Mouse (Mus musculus): ENCODE data around the gene Hoxa3. TPM values are rescaled to one million over a fixed set of nuclear protein-coding genes. Genes with fewer than 3 reads are reported as not detected.

Gene Hoxa3
- total RNA-seq, 2 experiments from 2014 or later, result not detected

- peak in 1 of 2 experiments; percentile 22 for DNase-seq (ENCODE audit: low spot score in 2 of 2)
These were observed 7.1 kb upstream of the Hoxa3 start for GRCm38 (mm10) chr6:52220003-52220864.

- DNase-seq (ENCODE audit: low spot score in 2 of 2), result no peak
These were observed 6.3 kb upstream of the Hoxa3 start for GRCm38 (mm10) chr6:52219234-52219942.

GRCm38 (mm10) chr6:52218643-52219215 is 5.6 kb upstream of the Hoxa3 start:
- no peak for DNase-seq (ENCODE audit: low spot score in 2 of 2)

- DNase-seq (ENCODE audit: low spot score in 2 of 2), result no peak
These were observed 4.9 kb upstream of the Hoxa3 start for GRCm38 (mm10) chr6:52217895-52218642.

- no peak for DNase-seq (ENCODE audit: low spot score in 2 of 2)
These were observed 4.3 kb upstream of the Hoxa3 start for GRCm38 (mm10) chr6:52217459-52217768.

DNA sequence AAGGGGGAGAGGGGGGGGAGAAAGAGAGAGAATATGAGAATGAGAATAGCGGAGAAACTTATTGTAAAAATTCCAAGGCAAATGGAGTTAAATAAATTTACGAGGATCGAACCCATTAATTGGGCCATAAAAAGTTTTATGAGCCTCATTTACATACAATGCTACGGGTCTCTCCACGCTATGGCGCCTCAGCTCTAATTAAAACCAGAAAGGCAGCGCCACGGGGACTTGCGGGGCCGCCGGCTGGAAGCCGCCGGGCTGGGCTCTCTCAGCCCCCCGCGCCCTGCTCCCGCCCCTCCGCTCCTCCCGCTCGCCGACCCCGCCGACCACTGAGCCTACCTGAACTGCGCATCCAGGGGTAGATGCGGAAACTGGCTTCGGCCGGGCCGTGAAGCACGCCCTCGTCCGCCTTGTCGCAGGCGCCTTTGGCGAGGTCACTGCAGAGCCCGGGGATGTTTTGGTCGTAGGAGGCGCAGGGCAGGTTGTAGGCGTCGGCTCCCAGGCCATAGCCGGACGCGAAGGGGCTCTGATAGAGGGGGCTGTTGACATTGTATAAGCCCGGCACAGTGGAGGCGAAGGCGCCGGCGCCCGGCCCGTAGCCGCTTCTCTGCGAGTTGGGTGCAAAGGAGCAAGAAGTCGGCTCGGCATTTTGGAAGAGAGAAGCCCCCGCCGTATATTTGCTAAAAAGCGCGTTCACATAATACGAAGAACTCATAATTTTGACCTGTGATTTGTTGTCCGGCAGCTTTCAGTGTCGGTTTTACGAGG is 3.7 kb upstream of the Hoxa3 start:
- no peak for DNase-seq (ENCODE audit: low spot score in 2 of 2)

DNA sequence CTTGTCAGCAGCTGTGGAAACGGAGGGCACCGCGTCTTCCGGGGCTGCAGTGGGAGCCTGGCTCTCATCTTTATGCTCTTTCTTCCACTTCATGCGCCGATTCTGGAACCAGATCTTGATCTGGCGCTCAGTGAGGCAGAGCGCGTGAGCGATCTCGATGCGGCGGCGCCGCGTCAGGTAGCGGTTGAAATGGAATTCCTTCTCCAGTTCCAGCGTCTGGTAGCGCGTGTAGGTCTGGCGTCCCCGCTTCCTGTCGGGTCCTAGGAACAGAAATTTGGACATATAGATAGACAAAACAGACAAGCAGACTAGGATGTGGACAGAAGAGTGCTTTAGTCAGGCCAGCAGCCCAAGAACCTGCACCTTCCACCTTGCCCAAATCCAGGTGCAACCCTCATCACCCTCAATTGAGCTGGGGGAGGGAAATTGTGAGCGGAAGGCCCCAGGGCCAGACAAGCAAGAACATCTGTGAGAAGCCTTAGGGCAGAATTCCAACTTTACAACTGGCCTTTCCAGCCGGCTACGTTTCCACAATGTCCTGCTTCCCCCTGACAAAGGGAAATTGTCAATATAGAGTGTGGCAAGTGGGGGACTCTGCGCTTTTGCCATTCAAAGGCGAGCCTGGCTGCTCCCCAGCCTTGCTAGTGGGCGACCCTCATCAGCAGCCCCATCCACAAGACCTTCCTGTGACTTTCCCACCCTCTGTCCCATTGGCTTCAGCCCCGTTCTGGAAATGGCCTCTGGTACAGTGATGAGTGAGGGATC is 2.8 kb upstream of the Hoxa3 start:
- no peak for DNase-seq (ENCODE audit: low spot score in 2 of 2)

GRCm38 (mm10) chr6:52215070-52215469 is 1.9 kb upstream of the Hoxa3 start:
- DNase-seq (ENCODE audit: low spot score in 2 of 2), result no peak

DNA sequence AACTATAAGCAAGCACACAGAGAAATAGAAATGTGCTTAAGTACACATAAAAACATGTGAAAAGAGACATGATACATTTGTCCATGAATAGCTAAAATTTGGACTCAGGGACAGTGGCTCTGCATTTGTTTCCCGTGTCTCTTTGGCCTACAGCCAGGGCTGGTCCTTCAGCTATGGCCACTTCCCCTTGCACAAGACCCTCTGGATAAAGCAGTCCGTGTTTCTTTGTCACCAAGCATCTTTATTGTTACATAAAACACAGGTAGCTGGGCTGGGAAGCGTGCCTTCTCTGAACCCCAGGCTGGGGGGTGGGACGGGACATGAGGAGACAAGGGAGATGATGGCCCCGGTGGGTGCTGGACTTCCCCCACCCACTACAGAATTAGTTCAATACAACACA is 1.1 kb upstream of the Hoxa3 start:
- no peak for DNase-seq (ENCODE audit: low spot score in 2 of 2)

DNA sequence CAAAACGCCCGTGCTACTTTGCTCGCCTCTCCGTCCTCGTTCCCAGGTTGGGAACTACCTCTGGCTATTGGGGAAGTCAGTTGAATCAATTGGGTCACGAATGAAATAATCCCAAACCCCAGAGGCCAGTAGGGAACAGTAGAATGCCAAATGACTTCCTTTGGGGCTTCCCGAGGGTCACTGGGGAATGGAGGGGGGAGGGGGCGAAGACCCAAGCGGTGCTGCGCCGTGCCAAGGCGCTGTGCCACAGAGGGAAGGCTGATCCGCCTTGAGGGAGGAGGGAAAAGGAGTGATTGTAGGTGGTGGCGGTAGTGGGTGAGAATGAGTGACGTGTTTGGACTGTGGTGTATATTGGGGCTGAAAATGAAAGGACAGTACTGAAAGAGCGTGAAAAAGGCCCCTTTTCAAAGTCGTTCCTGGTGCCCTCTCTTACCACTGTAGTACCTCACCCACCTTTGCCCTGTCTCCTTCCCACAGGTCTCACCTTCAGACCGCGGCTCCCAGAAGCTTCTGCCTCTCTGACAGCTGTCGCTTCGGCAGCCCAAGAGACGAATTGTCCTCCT is 499 bp downstream of the Hoxa3 start:
- no peak for DNase-seq (ENCODE audit: low spot score in 2 of 2)

DNA sequence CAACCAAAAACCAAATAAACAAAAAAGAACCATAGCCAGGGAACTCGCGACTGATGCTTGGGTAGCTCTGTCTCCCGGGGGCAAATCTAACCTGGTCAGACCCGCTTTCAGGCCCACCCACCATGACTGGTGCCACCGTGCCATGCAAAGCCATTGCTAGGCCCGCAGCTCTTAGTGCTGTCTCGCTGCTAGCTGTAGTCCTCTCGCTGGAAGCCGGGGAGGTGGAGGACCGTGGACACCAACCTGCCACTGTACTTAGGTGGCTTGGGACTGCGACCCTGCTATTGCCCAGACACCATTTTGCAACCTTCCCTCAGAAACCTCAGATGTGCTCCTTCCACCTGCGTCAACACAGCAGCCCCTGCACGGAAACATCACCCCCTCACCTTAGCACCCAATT is 1.2 kb downstream of the Hoxa3 start:
- no peak for DNase-seq (ENCODE audit: low spot score in 2 of 2)

DNA sequence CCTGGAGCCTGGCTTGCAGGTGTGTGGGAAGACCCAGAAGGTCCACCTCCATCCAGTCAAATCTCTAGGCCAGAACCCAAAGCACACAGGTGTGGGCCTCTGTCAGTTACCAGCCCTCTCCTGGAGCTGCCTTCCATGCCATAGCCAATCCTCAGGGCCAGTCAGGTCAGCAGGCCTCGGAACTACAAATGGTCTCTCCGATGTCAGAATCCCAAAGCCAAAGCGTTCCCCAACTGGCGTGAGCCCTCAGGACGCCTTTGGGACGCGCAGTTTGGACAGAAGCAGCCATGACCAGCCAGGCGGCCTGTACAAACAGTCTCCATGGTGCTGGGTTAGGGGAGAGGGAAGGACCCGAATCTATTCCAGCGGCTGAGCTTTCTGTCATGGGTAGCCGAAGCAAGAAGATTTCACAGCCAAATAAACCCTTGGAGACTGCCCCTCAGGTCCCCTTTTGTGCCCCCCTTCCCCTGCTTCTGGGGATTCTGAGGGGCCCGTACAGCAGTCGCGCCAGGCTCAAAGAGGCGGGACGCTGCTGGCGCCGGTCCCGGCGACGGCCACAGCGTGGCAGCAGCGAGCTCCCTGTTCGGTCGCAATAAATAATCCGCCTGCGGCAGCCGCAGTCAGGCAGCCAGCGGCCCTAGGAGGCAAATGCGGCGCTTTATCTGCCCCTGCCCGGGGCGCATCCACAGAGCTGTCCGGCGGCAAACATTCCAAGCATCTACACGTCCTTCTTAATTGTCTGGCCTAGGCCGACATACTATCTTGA is 1.8 kb downstream of the Hoxa3 start:
- DNase-seq (ENCODE audit: low spot score in 2 of 2), result peak; percentile 61 to 77

DNA sequence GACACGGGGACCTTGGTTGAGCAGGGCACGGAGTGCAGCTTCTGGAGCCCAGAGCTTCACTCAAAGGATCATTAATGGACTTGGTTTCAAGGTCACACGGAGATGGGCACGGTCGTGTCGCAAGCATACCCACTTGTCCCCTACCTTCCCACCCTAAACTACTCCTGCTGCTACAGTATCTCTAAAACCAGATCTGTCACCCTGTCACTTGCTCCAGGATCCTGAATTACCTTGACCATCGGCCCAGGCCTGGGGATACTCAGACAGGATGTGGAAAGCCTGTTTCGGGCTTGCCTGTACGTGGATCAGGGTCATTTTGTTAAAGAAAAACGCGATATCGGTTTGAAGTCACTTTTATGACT is 3.5 kb downstream of the Hoxa3 start:
- no peak for DNase-seq (ENCODE audit: low spot score in 2 of 2)

DNA sequence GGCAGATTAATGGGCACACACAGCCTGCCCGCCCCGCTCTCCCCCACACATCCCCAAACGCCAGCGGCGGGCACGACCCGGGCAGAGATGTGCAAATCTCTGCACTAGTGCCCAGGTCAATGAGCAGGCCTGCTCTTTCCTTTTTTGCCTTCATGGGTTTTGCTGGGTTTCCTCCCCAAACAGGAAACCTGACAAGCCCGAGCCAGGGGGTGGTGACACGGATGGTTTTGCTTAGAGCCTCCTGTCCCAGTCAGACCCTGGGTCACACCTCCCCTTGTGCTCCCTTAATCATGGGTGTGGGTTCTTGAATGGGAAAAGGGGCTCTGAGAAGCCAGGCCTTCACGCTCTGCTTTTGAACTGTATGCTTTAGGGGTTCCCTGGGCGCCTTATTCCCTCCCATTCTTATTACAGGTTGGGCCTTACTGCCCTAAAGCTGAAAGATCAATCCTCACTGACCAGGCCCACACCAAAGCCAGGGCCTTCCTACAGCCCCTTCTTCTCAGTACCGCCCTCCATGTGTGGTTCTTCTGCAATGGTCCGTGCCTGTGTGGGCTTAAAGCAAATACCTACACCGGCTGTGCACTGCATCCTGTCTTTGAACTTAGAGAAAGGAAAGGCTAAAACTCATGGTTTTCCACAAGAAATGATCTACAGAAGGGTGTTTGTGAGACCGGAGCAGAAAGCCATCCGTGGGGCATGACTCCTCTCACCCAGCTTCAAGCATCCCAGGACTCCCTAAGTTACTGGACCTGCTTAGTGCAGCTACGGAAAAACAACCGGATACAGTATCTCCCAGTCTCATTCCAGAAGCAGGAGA is 4.1 kb downstream of the Hoxa3 start:
- no peak for DNase-seq (ENCODE audit: low spot score in 2 of 2)

DNA sequence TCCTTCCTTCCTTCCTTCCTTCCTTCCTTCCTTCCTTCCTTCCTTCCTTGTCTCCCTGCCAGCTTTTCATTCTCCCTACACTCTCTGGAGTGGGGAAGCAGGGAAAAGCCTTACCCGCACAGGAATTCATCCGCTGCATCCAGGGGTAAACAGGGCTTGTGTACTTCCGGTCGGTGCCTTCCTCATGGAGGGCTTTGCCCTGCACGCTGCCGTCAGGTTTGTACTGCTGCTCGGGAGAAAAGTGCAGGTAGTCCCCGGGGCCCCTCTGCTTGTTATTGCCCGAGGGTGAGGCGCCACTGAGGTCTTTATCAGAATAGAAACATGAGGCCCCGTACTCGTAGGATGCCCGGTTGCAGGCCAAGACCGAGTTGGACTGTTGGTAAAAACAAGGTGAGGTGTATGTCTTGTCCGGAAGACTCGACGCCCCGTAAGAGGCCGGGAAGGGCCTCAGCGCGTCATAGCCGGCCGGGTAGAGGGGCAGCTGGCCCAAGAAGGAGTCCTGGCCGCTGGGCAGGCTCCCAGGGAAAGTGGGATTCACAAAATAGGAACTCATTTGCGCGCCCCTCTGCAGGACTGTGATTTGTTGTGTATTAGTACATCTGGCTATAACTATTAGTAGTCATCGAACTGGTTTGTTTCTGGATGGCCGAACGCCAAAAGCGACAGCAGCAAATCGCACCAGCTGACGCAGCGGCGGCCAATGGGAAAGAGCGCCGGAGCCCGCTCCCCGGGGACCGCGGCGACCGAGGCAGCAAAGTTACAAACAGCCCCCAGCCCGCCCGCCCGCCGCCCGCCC is 4.9 kb downstream of the Hoxa3 start, which contains the start of gene Hoxa6:
Gene Hoxa6, minus strand, starts transcription at position 651 of the 796 bp plus-strand sequence.
- DNase-seq (ENCODE audit: low spot score in 2 of 2), result no peak

DNA sequence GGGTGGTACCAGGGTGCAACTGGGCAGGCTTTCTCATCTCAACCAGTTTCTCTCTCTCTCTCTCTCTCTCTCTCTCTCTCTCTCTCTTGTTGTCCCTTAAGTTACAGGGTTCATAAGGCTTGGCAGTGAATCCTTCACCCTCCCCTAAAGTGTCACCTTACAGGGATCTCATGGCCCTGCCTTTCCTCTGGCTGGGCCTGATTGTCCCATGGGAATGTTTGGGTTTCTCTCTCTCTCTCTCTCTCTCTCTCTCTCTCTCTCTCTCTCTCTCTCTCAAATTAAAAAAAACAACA is 5.5 kb downstream of the Hoxa3 start:
- no peak for DNase-seq (ENCODE audit: low spot score in 2 of 2)

DNA sequence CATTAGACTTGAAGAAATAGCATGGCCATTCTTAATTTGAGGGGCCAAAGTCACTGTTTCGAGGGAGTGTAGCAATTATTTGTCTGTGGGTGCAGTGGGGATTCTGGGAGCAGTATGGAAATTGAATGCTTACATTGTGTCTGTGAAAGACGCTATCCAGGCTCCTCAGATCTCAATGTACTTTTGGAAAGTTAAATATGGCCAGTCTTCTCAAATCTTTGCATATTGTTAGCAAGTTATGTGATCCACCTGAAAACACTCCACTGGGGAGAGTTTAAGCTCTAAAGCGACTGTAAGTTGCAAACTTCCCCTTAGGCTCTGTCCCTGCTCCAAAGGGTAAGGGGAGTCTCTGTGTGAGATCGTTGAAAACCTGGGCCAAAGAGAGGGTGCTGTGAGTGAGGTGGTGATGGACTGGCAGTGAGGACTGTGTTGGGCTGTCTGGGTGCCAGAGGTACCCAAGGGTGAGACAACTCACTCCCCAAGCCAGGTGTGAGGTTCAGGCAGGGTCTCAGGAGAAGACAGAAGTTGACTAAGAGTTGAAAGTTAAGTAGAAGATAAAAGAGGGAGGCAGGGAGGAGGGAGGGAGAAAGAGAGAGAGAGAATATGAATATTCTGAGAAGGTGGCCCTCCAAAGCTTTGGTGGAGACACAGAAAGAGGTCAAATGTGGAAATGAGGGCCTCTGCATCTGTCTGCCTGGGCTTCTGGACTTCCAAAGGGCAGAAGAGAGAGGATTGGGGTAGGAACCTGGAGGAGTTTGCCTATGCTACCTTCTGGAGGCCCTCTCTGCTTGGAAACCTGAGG is 6.1 kb downstream of the Hoxa3 start:
- DNase-seq (ENCODE audit: low spot score in 2 of 2), result no peak
